Mouse (Mus musculus): ENCODE measurements around the gene Suds3. TPM values are rescaled to one million over a fixed set of nuclear protein-coding genes. Genes with fewer than 3 reads are reported as not detected.
A peak's percentile ranks its signal among the peaks of the same experiment; 100 is the strongest.

Suds3 gene
- total RNA-seq (2021): 100 to 1,000 TPM; 117 to 119 TPM

GRCm38 (mm10) chr5:117115836-117116366, at the start of gene Suds3:
Gene Suds3 (minus strand): TSS chr5:117116113.
- DNase-seq: peak; percentile 97 to 98

- no peak for DNase-seq
These were observed 49.0 kb upstream of the Suds3 start for GRCm38 (mm10) chr5:117164923-117165322.

GRCm38 (mm10) chr5:117164516-117164915, 48.6 kb upstream of the Suds3 start:
- DNase-seq: no peak

- no peak for DNase-seq
These were observed 47.9 kb upstream of the Suds3 start for GRCm38 (mm10) chr5:117163790-117164189.

- DNase-seq: no peak
These were observed 44.6 kb upstream of the Suds3 start for GRCm38 (mm10) chr5:117160499-117160898.

- no peak for DNase-seq
These were observed 43.9 kb upstream of the Suds3 start for GRCm38 (mm10) chr5:117159805-117160291.

- DNase-seq: no peak
These were observed 43.4 kb upstream of the Suds3 start for GRCm38 (mm10) chr5:117159326-117159725.

- no peak for DNase-seq
These were observed 42.6 kb upstream of the Suds3 start for GRCm38 (mm10) chr5:117158335-117159018.

GRCm38 (mm10) chr5:117153527-117154091, 37.7 kb upstream of the Suds3 start:
- no peak for DNase-seq

- no peak for DNase-seq
These were observed 37.0 kb upstream of the Suds3 start for GRCm38 (mm10) chr5:117152944-117153343.

- DNase-seq: no peak
These were observed 34.2 kb upstream of the Suds3 start for GRCm38 (mm10) chr5:117150068-117150467.

- DNase-seq: no peak
These were observed 33.4 kb upstream of the Suds3 start for GRCm38 (mm10) chr5:117149054-117149942.

- DNase-seq: no peak
These were observed 31.5 kb upstream of the Suds3 start for GRCm38 (mm10) chr5:117147187-117148095.

- DNase-seq: no peak
These were observed 30.3 kb upstream of the Suds3 start for GRCm38 (mm10) chr5:117146165-117146564.

GRCm38 (mm10) chr5:117143721-117144135, 27.8 kb upstream of the Suds3 start:
- no peak for DNase-seq

GRCm38 (mm10) chr5:117140374-117140773, 24.5 kb upstream of the Suds3 start:
- DNase-seq: no peak

GRCm38 (mm10) chr5:117139822-117140221, 23.9 kb upstream of the Suds3 start:
- no peak for DNase-seq

- DNase-seq: no peak
These were observed 22.5 kb upstream of the Suds3 start for GRCm38 (mm10) chr5:117138295-117138988.

- no peak for DNase-seq
These were observed 21.7 kb upstream of the Suds3 start for GRCm38 (mm10) chr5:117137594-117137993.

GRCm38 (mm10) chr5:117137011-117137410, 21.1 kb upstream of the Suds3 start:
- DNase-seq: no peak

GRCm38 (mm10) chr5:117136570-117136969, 20.7 kb upstream of the Suds3 start:
- no peak for DNase-seq

Measured in layer of hippocampus, postnatal 36 days (tissue).